Mouse (Mus musculus) liver, postnatal 0 days (tissue): ENCODE measurements around the gene Arpp21. TPM values are rescaled to one million over a fixed set of nuclear protein-coding genes. Genes with fewer than 3 reads are reported as not detected.

Source experiments
- ATAC-seq: fragments of 200-750 bp; cut with Nextera tagmentation; 2 replicates; pipeline ENCODE4 v1.8.0; 2017; ENCODE audit warnings: mild to moderate bottlenecking, moderate library complexity
- DNase-seq: peaks from one replicate; pipeline ENCODE4 v3.0.0-alpha.2; 2016
- H3K27ac ChIP-seq: fragments of 300-500 bp; sonication (generic); 2 replicates; pipeline ENCODE4 v1.5.1; 2014; ENCODE audit warnings: antibody characterized with exemption, moderate library complexity, mild to moderate bottlenecking, low read depth
- H3K27me3 ChIP-seq: fragments of 300-500 bp; sonication (generic); 2 replicates; pipeline ENCODE4 v1.6.1; 2014; ENCODE audit warnings: low read length, control low read depth, mixed read lengths; ENCODE audit not compliant: insufficient read depth
- H3K36me3 ChIP-seq: fragments of 300-500 bp; sonication (generic); replicated peaks from 2 replicates; pipeline ENCODE4 v1.6.1; 2014; ENCODE audit warnings: mild to moderate bottlenecking, control low read depth, low read length, moderate library complexity, mixed read lengths; ENCODE audit not compliant: insufficient read depth
- H3K4me1 ChIP-seq: fragments of 300-500 bp; sonication (generic); 2 replicates; pipeline ENCODE4 v1.6.1; 2014; ENCODE audit warnings: antibody characterized with exemption, mild to moderate bottlenecking, control low read depth; ENCODE audit not compliant: insufficient read depth
- H3K4me2 ChIP-seq: fragments of 300-500 bp; sonication (generic); 2 replicates; pipeline ENCODE4 v1.6.1; 2014; ENCODE audit warnings: low read depth, mild to moderate bottlenecking, low read length, moderate library complexity, mixed read lengths
- H3K4me3 ChIP-seq: fragments of 300-500 bp; sonication (generic); 2 replicates; pipeline ENCODE4 v1.5.1; 2014; ENCODE audit warnings: low read depth, low read length
- H3K9ac ChIP-seq: fragments of 300-500 bp; sonication (generic); replicated peaks from 2 replicates; pipeline ENCODE4 v1.6.1; 2014; ENCODE audit warnings: mild to moderate bottlenecking, moderate library complexity
- H3K9me3 ChIP-seq: fragments of 300-500 bp; sonication (generic); 2 replicates; pipeline ENCODE4 v1.6.1; 2016; ENCODE audit warnings: mild to moderate bottlenecking, control low read depth, low read length, mixed read lengths
- CTCF ChIP-seq: sonication (generic); IDR thresholded peaks from 2 replicates; pipeline ENCODE4 v1.5.1; 2016; ENCODE audit warnings: antibody characterized with exemption, low read depth
- EP300 ChIP-seq: IDR thresholded peaks from 2 replicates; pipeline ENCODE4 v1.6.1; 2016; ENCODE audit warnings: antibody characterized with exemption, low read depth, mild to moderate bottlenecking
- WGBS: fragments of 180-500 bp; shearing (Covaris S2); extraction: QIAGEN DNeasy Blood & Tissue Kit; methylation state at CpG from one replicate; pipeline ENCODE4 v1.1.7; 2014; ENCODE audit not compliant: insufficient replicate concordance; 5-methylcytosine and 5-hydroxymethylcytosine counted together
- polyA plus RNA-seq: library from polyadenylated mRNA; unstranded; fragments of >200 nt; fragmentation: Nextera tagmentation; extraction: Ambion mirVana; gene quantifications from 2 replicates; pipeline ENCODE4 v1.2.1, GENCODE M21; 2015

Arpp21 gene
- polyA plus RNA-seq, 1 experiment from 2014 or later: 0.74 TPM

- H3K4me3 ChIP-seq: no peak overlapping the region
- H3K9me3 ChIP-seq: no peaks in the 10 kb centered on the region
- no peaks in the 10 kb centered on the region for H3K36me3 ChIP-seq
- TF ChIP-seq EP300: no peak
- TF ChIP-seq CTCF: no peak
- H3K9ac ChIP-seq: no peak overlapping the region
- 59% methylated on average over 2 of the region's 2 CpGs for WGBS
- H3K4me1 ChIP-seq: 0 out of 2 replicates have a peak, but pooled peaks cover 2% of the 10 kb centered on the region
- no peak overlapping the region for H3K27ac ChIP-seq
- no peak for DNase-seq
- no peak for ATAC-seq
- no peak overlapping the region for H3K4me2 ChIP-seq
- H3K27me3 ChIP-seq: no peaks in the 10 kb centered on the region
Measured at GRCm38 (mm10) chr9:112177569-112177968, 58.2 kb downstream of the Arpp21 start.

DNA sequence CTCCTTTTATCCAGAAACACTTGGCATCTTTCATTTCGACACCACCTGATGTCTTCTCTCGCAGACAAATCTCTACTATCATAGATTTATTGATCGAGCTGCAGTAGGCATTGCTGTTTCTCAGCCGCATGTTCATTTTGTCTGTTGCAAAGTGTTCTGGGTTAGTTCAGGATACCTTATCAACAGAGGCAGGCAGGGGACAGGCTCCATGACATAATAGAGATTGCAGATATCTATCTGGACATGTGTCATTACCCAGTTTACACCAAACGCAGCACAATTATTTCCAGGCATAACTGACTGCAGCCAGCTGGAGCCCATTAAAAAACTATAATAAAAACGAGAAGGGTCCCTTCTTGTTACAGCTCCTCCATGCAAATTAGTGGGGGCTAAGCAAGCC, 59.4 kb downstream of the Arpp21 start:
- TF ChIP-seq CTCF (no peak), EP300 (peak; percentile 90)
- H3K27ac ChIP-seq: no peak overlapping the region
- H3K4me2 ChIP-seq: no peak overlapping the region
- DNase-seq (no peak), ATAC-seq (0 out of 2 replicates have a peak, but pooled peaks have one; percentile 27)
- H3K4me3 ChIP-seq: no peak overlapping the region
- H3K9me3 ChIP-seq: no peaks in the 10 kb centered on the region
- H3K27me3 ChIP-seq: no peaks in the 10 kb centered on the region
- H3K36me3 ChIP-seq: no peaks in the 10 kb centered on the region
- no peak overlapping the region for H3K9ac ChIP-seq
- 50% methylated on average over 6 of the region's 6 CpGs for WGBS
- 0 out of 2 replicates have a peak, but pooled peaks cover 2% of the 10 kb centered on the region for H3K4me1 ChIP-seq

DNA sequence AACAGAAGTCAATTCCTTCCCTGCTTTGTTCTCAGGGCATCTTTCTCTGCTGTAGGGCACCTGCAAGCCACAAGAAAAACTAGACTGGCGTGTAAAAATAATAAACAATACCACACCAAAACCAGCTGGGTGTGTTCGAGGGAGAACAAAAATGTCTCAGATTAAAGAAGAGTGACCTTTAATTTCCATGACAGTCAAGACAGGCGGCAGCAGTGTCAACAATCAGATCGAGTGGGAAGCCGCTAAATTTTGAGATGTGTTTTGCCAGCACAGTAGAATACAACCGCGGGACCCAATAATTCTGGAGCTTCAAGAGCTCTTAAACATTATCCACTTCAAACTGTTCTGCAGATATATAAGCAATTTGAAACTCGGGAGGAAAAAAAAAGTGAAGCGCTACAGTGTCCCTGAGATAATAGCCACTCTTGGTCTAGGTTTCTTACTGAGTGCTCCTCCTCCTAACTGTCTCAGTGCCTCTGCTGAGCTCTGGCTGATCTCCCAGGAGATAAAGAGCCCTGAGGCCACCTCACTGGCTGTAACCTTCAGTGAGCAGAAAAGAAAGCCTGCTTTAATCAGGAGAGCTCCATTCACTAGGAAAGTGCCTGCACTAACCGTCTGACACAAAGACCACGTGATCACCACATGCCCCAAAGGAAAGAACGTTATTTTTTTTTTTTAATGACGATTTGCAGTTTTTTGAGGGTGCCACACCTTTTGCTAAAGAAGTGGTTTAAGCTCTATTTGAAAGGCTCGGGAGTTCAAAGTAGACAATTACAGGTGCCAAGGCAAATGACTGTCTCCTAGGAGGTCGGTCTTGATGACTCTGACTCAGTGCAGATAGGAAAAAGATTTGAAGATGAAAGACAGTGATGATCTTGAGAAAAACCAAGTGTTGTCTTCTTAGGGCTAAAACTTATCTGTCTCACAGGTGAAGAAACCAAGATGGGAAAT, 61.1 kb downstream of the Arpp21 start:
- Histone ChIP-seq H3K9ac (no peak overlapping the region), H3K36me3 (no peaks in the 10 kb centered on the region), H3K4me3 (no peak overlapping the region; the same call in 1 of the 2 replicates), H3K9me3 (no peaks in the 10 kb centered on the region), H3K27ac (no peak overlapping the region), H3K4me1 (0 out of 2 replicates have a peak, but pooled peaks cover 2% of the 10 kb centered on the region), H3K4me2 (peak overlapping the region; percentile 34), H3K27me3 (no peaks in the 10 kb centered on the region)
- DNase-seq: no peak
- TF ChIP-seq EP300: peak; percentile 67; the same call in 1 of the 2 replicates
- TF ChIP-seq CTCF: no peak
- ATAC-seq: peak; percentile 78
- WGBS: 25% methylated on average over 15 of the region's 15 CpGs

GRCm38 (mm10) chr9:112173778-112174177, 62.0 kb downstream of the Arpp21 start:
- no peak for TF ChIP-seq CTCF
- TF ChIP-seq EP300: no peak
- no peaks in the 10 kb centered on the region for H3K27me3 ChIP-seq
- DNase-seq (no peak), ATAC-seq (no peak)
- H3K4me1 ChIP-seq: 0 out of 2 replicates have a peak, but pooled peaks cover 2% of the 10 kb centered on the region
- H3K4me3 ChIP-seq: no peak overlapping the region
- no peaks in the 10 kb centered on the region for H3K9me3 ChIP-seq
- H3K27ac ChIP-seq: no peak overlapping the region
- no peak overlapping the region for H3K9ac ChIP-seq
- no peaks in the 10 kb centered on the region for H3K36me3 ChIP-seq
- H3K4me2 ChIP-seq: no peak overlapping the region
- 56% methylated on average over 5 of the region's 5 CpGs for WGBS

DNA sequence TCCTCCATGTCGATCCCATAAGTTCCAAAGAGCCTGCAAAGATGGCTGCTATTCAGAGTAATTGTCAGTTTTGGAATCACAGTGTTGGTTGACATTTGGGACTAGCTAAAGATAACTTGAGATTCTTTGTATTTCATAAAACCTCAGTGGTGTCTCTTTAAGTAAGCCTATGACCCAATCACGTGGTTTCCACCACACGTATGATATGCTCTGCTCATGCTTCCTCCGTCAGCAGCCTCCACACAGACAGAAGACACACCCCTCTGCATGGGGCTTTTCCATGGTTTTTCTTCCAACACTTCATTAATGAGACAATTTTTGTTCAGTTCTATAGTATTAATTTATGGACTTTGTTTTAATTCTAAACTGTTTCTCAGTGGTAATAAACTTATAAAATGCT, 71.1 kb downstream of the Arpp21 start:
- Histone ChIP-seq H3K4me1 (no peaks in the 10 kb centered on the region), H3K9me3 (no peaks in the 10 kb centered on the region), H3K27me3 (no peaks in the 10 kb centered on the region), H3K4me2 (no peak overlapping the region), H3K27ac (no peak overlapping the region), H3K4me3 (no peak overlapping the region), H3K36me3 (no peaks in the 10 kb centered on the region), H3K9ac (no peak overlapping the region)
- TF ChIP-seq EP300 (no peak), CTCF (no peak)
- 56% methylated on average over 4 of the region's 4 CpGs for WGBS
- ATAC-seq: no peak
- DNase-seq: no peak

- no peak overlapping the region for H3K9ac ChIP-seq
- ATAC-seq: no peak
- H3K4me3 ChIP-seq: no peak overlapping the region
- no peaks in the 10 kb centered on the region for H3K4me1 ChIP-seq
- no peak for DNase-seq
- TF ChIP-seq CTCF: no peak
- TF ChIP-seq EP300: no peak
- no peak overlapping the region for H3K4me2 ChIP-seq
- 75% methylated on average over 2 of the region's 2 CpGs for WGBS
- H3K27ac ChIP-seq: no peak overlapping the region
- H3K36me3 ChIP-seq: no peaks in the 10 kb centered on the region
- H3K9me3 ChIP-seq: no peaks in the 10 kb centered on the region
- no peaks in the 10 kb centered on the region for H3K27me3 ChIP-seq
Measured at GRCm38 (mm10) chr9:112160981-112161380, 74.8 kb downstream of the Arpp21 start.
